Mouse (Mus musculus): ENCODE data around the gene Siae. TPM values are rescaled to one million over a fixed set of nuclear protein-coding genes. Genes with fewer than 3 reads are reported as not detected.

Siae gene
- polyA plus RNA-seq, 2 experiments from 2014 or later, result 17.2 to 17.7 TPM

- no peak for ATAC-seq
Measured at GRCm38 (mm10) chr9:37687941-37688303, 132.4 kb downstream of the Siae start.

GRCm38 (mm10) chr9:37689970-37690686 lies 134.6 kb downstream of the Siae start:
- no peak for ATAC-seq

Other genes starting within 250 kb of the Siae start
- gene Ccdc15, start 207.3 kb upstream of the Siae start, polyA plus RNA-seq (2017; shearing (Covaris generic)), result 10 to 100 TPM in 1 of 2 experiments, 1 to 10 TPM in 1; 6.8 to 10.3 TPM
- not detected for gene Hepacam, start 188.3 kb upstream of the Siae start, polyA plus RNA-seq (2017; shearing (Covaris generic))
- not detected for gene Robo4, start 153.8 kb upstream of the Siae start, polyA plus RNA-seq (2017; shearing (Covaris generic))
- gene Robo3, start 122.5 kb upstream of the Siae start, polyA plus RNA-seq (2017; shearing (Covaris generic)), result not detected
- gene Msantd2, start 66.4 kb upstream of the Siae start, polyA plus RNA-seq (2017; shearing (Covaris generic)), result 10 to 100 TPM in 1 of 2 experiments, 1 to 10 TPM in 1; 8.3 to 13.7 TPM
- gene Esam, start 27.6 kb upstream of the Siae start, polyA plus RNA-seq (2017; shearing (Covaris generic)), result not detected
- not detected for gene Vsig2, start 16.4 kb upstream of the Siae start, polyA plus RNA-seq (2017; shearing (Covaris generic))
- gene Nrgn, start 2.8 kb upstream of the Siae start, polyA plus RNA-seq (2017; shearing (Covaris generic)), result under 1 TPM; 0.51 to 0.86 TPM
- under 1 TPM in 1 of 2 experiments, not detected in 1; 0.97 TPM for gene Spa17, start 58.0 kb downstream of the Siae start, polyA plus RNA-seq (2017; shearing (Covaris generic))
- 100 to 1,000 TPM; 201 to 217 TPM for gene Tbrg1, start 101.6 kb downstream of the Siae start, polyA plus RNA-seq (2017; shearing (Covaris generic))
- not detected for gene Panx3, start 113.5 kb downstream of the Siae start, polyA plus RNA-seq (2017; shearing (Covaris generic))
- gene Olfr160, start 160.6 kb downstream of the Siae start, polyA plus RNA-seq (2017; shearing (Covaris generic)), result under 1 TPM in 1 of 2 experiments, not detected in 1; 0.13 TPM
- gene Olfr874, start 189.4 kb downstream of the Siae start, polyA plus RNA-seq (2017; shearing (Covaris generic)), result not detected
- gene Olfr875, start 216.2 kb downstream of the Siae start, polyA plus RNA-seq (2017; shearing (Covaris generic)), result not detected
- gene Olfr876, start 247.3 kb downstream of the Siae start, polyA plus RNA-seq (2017; shearing (Covaris generic)), result not detected

Data from CD4-positive, CD25-positive, alpha-beta regulatory T cell, adult 4 months (primary cell).